In genomic region chr17:50390151-50390550, GRCm38 (mm10) we compare ENCODE assay signal across 30 mouse cellular contexts.
DNase-seq lines count a peak whose midpoint lies in the region; ATAC-seq and TF ChIP-seq lines count a peak whose summit lies in the region.
"Had no signal": no experiment of that assay in that cellular context is flagged by ENCODE, and none has a peak within 500 bp of the region (broad histone marks: within the 10 kb centered on the region; RNA-seq: fewer than 3 reads in every experiment).

No protein-coding gene starts in this region.

- H3K9me3 ChIP-seq in liver, embryonic 16.5 days (replicated peaks; ENCODE audit: control insufficient read depth, low read length): no peaks in the 10 kb centered on the region
- no peaks in the 10 kb centered on the region for H3K9me3 ChIP-seq in liver, embryonic 12.5 days (replicated peaks)
- no peaks in the 10 kb centered on the region for H3K9me3 ChIP-seq in ES-E14 (ENCODE audit: control insufficient read depth, insufficient read depth, low read depth, low read length)
- no peaks in the 10 kb centered on the region for H3K9me3 ChIP-seq in limb, embryonic 10.5 days (replicated peaks)
- no peaks in the 10 kb centered on the region for H3K9me3 ChIP-seq in forebrain, embryonic 12.5 days
- H3K9me3 ChIP-seq: embryonic facial prominence, embryonic 12.5 days; intestine, embryonic 15.5 days; limb, embryonic 12.5 days; midbrain, embryonic 10.5 days; midbrain, embryonic 15.5 days; neural tube, embryonic 15.5 days; stomach, embryonic 15.5 days had no signal

- in situ Hi-C loops in ES-E14 (cut with MboI; ENCODE audit: low sequenced_read_pairs in 2 of 2, unreplicated experiment in 2 of 2): no loop called here

- no peak for DNase-seq in frontal cortex, postnatal 25 days (ENCODE audit: low spot score in 2 of 2)
- DNase-seq in ES-E14 (ENCODE audit: low read depth, low spot score): no peak
- DNase-seq in limb, embryonic 10.5 days (ENCODE audit: low spot score): peak; percentile 18
- DNase-seq in cerebellum, postnatal 4 days (ENCODE audit: low spot score in 2 of 2): no peak
- DNase-seq: adrenal gland, adult 8-10 months; cerebellum, adult 8-10 months; cerebellum, postnatal 25 days; embryo, embryonic 11 days; forebrain, postnatal 0 days; gastrocnemius, postnatal 25 days; heart, adult 18-20 months; kidney, adult 8-10 months; kidney, postnatal 14 days; lung, postnatal 14 days; retina, postnatal 1 day; right cerebral cortex, postnatal 25 days had no signal

- H3K9ac ChIP-seq in liver, embryonic 16.5 days (ENCODE audit: low read depth, low read length): no peak overlapping the region
- no peak overlapping the region for H3K9ac ChIP-seq in liver, embryonic 12.5 days
- no peak overlapping the region for H3K9ac ChIP-seq in ES-E14 (ENCODE audit: insufficient read depth, low read depth, low read length, poor library complexity, severe bottlenecking)
- no peak overlapping the region for H3K9ac ChIP-seq in forebrain, embryonic 12.5 days
- H3K9ac ChIP-seq: embryonic facial prominence, embryonic 12.5 days; forebrain, postnatal 0 days; intestine, embryonic 15.5 days; limb, embryonic 12.5 days; liver, embryonic 14.5 days; midbrain, embryonic 15.5 days; neural tube, embryonic 15.5 days; stomach, embryonic 15.5 days had no signal

- H3K27me3 ChIP-seq in liver, embryonic 16.5 days (ENCODE audit: control insufficient read depth, insufficient read depth, low read depth, low read length): no peaks in the 10 kb centered on the region
- no peaks in the 10 kb centered on the region for H3K27me3 ChIP-seq in liver, embryonic 12.5 days (replicated peaks)
- no peaks in the 10 kb centered on the region for H3K27me3 ChIP-seq in limb, embryonic 10.5 days (ENCODE audit: low read depth, poor library complexity, severe bottlenecking)
- H3K27me3 ChIP-seq in forebrain, embryonic 12.5 days: no peaks in the 10 kb centered on the region
- H3K27me3 ChIP-seq: embryonic facial prominence, embryonic 12.5 days; intestine, embryonic 15.5 days; midbrain, embryonic 15.5 days; neural tube, embryonic 15.5 days; stomach, embryonic 15.5 days had no signal

- no peaks in the 10 kb centered on the region; the same call in none of the 2 replicates for H3K4me1 ChIP-seq in liver, embryonic 16.5 days (ENCODE audit: control insufficient read depth, low read depth, low read length)
- peaks cover 8% of the 10 kb centered on the region; the same call in 1 of the 2 replicates for H3K4me1 ChIP-seq in liver, embryonic 12.5 days
- H3K4me1 ChIP-seq in ES-E14 (ENCODE audit: control insufficient read depth in 2 of 2, insufficient read depth in 2 of 2, low read length in 2 of 2, poor library complexity in 1 of 2): no peaks in the 10 kb centered on the region
- no peaks in the 10 kb centered on the region for H3K4me1 ChIP-seq in limb, embryonic 10.5 days
- H3K4me1 ChIP-seq in forebrain, embryonic 12.5 days: no peaks in the 10 kb centered on the region
- H3K4me1 ChIP-seq: limb, embryonic 12.5 days; midbrain, embryonic 10.5 days; midbrain, embryonic 15.5 days; neural tube, embryonic 15.5 days had no signal

- H3K27ac ChIP-seq in liver, embryonic 16.5 days (ENCODE audit: low read length): peak overlapping the region; percentile 41
- no peak overlapping the region for H3K27ac ChIP-seq in liver, embryonic 12.5 days
- H3K27ac ChIP-seq in ES-E14 (ENCODE audit: insufficient read depth, low read depth, low read length, poor library complexity, severe bottlenecking): no peak overlapping the region
- no peak overlapping the region for H3K27ac ChIP-seq in limb, embryonic 10.5 days
- no peak overlapping the region for H3K27ac ChIP-seq in forebrain, embryonic 12.5 days
- H3K27ac ChIP-seq: embryonic facial prominence, embryonic 12.5 days; intestine, embryonic 15.5 days; limb, embryonic 12.5 days; liver, embryonic 14.5 days; midbrain, embryonic 10.5 days; midbrain, embryonic 15.5 days; neural tube, embryonic 15.5 days had no signal

- H3K4me2 ChIP-seq in liver, embryonic 16.5 days (ENCODE audit: low read depth, low read length): no peak overlapping the region
- H3K4me2 ChIP-seq in liver, embryonic 12.5 days: no peak overlapping the region
- no peak overlapping the region for H3K4me2 ChIP-seq in forebrain, embryonic 12.5 days
- H3K4me2 ChIP-seq: embryonic facial prominence, embryonic 12.5 days; intestine, embryonic 15.5 days; limb, embryonic 12.5 days; midbrain, embryonic 15.5 days; neural tube, embryonic 15.5 days; stomach, embryonic 15.5 days had no signal

- 65% methylated on average over 1 of the region's 1 CpGs for WGBS in liver, embryonic 16.5 days (ENCODE audit: insufficient replicate concordance)
- 55% methylated on average over 1 of the region's 1 CpGs for WGBS in liver, embryonic 12.5 days (ENCODE audit: insufficient replicate concordance)
- 93% methylated on average over 1 of the region's 1 CpGs for WGBS in limb, embryonic 10.5 days
- 71% methylated on average over 1 of the region's 1 CpGs for whole genome bisulfite sequencing in forebrain, embryonic 12.5 days

- 0 out of 2 replicates have a peak, but pooled peaks have one; percentile 46 for ATAC-seq in frontal cortex, adult (ENCODE audit: low TSS enrichment)
- no peak; the same call in 1 of the 2 replicates for ATAC-seq in liver, embryonic 16.5 days (ENCODE audit: low read depth)
- no peak for ATAC-seq in liver, embryonic 12.5 days
- no peak for ATAC-seq in forebrain, embryonic 12.5 days (ENCODE audit: low FRiP score)
- ATAC-seq: activated CD4-positive, CD25-positive, alpha-beta regulatory T cell, adult 4 months; forebrain, postnatal 0 days; hindbrain, embryonic 16.5 days; midbrain, embryonic 15.5 days had no signal

- H3K36me3 ChIP-seq in liver, embryonic 16.5 days (ENCODE audit: control insufficient read depth, insufficient read depth): no peaks in the 10 kb centered on the region
- no peaks in the 10 kb centered on the region for H3K36me3 ChIP-seq in liver, embryonic 12.5 days
- no peaks in the 10 kb centered on the region for H3K36me3 ChIP-seq in ES-E14 (ENCODE audit: control insufficient read depth, insufficient read depth, low read length, poor library complexity, severe bottlenecking)
- H3K36me3 ChIP-seq in limb, embryonic 10.5 days: no peaks in the 10 kb centered on the region
- H3K36me3 ChIP-seq in forebrain, embryonic 12.5 days (replicated peaks): no peaks in the 10 kb centered on the region
- H3K36me3 ChIP-seq: embryonic facial prominence, embryonic 12.5 days; intestine, embryonic 15.5 days; limb, embryonic 12.5 days; midbrain, embryonic 10.5 days; midbrain, embryonic 15.5 days; neural tube, embryonic 15.5 days; stomach, embryonic 15.5 days had no signal

- H3K4me3 ChIP-seq in liver, embryonic 16.5 days (ENCODE audit: low read depth, low read length): no peak overlapping the region
- H3K4me3 ChIP-seq in liver, embryonic 12.5 days: no peak overlapping the region
- no peak overlapping the region for H3K4me3 ChIP-seq in ES-E14 (ENCODE audit: insufficient read depth in 1 of 2, low read depth in 1 of 2, low read length in 2 of 2, poor library complexity in 1 of 2, severe bottlenecking in 1 of 2)
- no peak overlapping the region for H3K4me3 ChIP-seq in limb, embryonic 10.5 days
- H3K4me3 ChIP-seq in forebrain, embryonic 12.5 days (replicated peaks): no peak overlapping the region
- H3K4me3 ChIP-seq: embryonic facial prominence, embryonic 12.5 days; intestine, embryonic 15.5 days; limb, embryonic 12.5 days; midbrain, embryonic 10.5 days; midbrain, embryonic 15.5 days; neural tube, embryonic 15.5 days; stomach, embryonic 15.5 days had no signal

TF ChIP-seq in ES-E14, 5 proteins besides CTCF, POLR2A, EP300 and RAD21:
- TF ChIP-seq MAFK (IDR thresholded peaks at IDR 0.05; ENCODE audit: insufficient read depth, low read depth, low read length) (no peak), HCFC1 (IDR thresholded peaks at IDR 0.05; ENCODE audit: borderline replicate concordance, insufficient read depth, low read length) (peak; percentile 75)
